Mouse (Mus musculus) heart, postnatal 0 days (tissue): ENCODE data around the gene Tac4.

Source experiments
- CTCF ChIP-seq: IDR thresholded peaks from 2 replicates; pipeline ENCODE4 v1.5.1; 2016; ENCODE audit warnings: antibody characterized with exemption, control low read depth, low read depth
- EP300 ChIP-seq: IDR thresholded peaks from 2 replicates; pipeline ENCODE4 v1.6.1; 2016; ENCODE audit warnings: antibody characterized with exemption, low read depth

DNA sequence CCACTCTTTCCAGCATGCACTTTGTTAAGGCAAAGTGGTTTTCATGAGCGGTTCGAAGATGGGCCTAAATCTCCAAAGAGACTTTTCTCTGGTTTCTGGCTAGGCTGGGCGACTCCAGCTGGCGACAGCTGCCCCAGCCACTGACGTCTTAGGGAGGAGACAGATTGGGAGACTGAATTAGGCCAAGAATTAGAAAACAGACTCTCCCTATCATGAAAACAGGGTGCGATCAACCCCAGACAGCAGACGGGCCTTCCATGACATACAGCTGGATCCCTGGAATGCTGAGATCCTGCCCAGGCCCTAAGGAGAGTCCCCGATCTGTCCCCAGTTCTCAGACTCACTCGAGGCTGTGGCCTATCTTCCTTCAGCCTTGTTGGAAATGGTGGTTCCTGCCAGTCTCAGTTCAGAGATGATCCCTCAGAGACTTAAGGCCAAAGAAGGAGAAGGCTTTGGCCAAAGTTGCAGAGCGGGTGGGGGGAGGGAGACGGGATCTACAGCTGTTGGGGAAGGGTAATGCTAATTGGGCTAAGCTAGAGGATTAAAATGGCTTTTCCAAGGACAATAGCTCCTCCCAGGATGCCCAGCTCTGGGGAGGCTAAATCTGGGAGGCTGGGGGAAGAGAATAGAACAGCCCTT is 2.6 kb downstream of the Tac4 start:
- TF ChIP-seq CTCF: no peak
- no peak for TF ChIP-seq EP300
